Mouse (Mus musculus) cortical plate, adult 2 months (tissue): ENCODE data around the gene Kirrel3. TPM values are rescaled to one million over a fixed set of nuclear protein-coding genes. Genes with fewer than 3 reads are reported as not detected.

Experiments used
- H3K27ac ChIP-seq: fragments of 200-500 bp; 2 replicates; pipeline ENCODE4 v1.5.1; 2012; ENCODE audit warnings: low read length, control low read depth, inconsistent platforms; ENCODE audit not compliant: insufficient read depth
- H3K4me1 ChIP-seq: fragments of 200-500 bp; 2 replicates; pipeline ENCODE4 v1.6.1; 2011; ENCODE audit warnings: low read length; ENCODE audit not compliant: control insufficient read depth, insufficient read depth
- H3K4me3 ChIP-seq: fragments of 200-500 bp; 2 replicates; pipeline ENCODE4 v1.5.1; 2011; ENCODE audit warnings: mild to moderate bottlenecking, low read length, control low read depth; ENCODE audit not compliant: insufficient read depth
- CTCF ChIP-seq: fragments of 200-500 bp; IDR thresholded peaks from 2 replicates; pipeline ENCODE4 v1.5.1; 2011; ENCODE audit warnings: mild to moderate bottlenecking, control low read depth, low read length; ENCODE audit not compliant: insufficient read depth; ENCODE audit errors: extremely low read depth
- POLR2A ChIP-seq: fragments of 200-500 bp; IDR thresholded peaks from 2 replicates; pipeline ENCODE4 v1.6.1; 2011; ENCODE audit warnings: mild to moderate bottlenecking, low read length, control low read depth; ENCODE audit not compliant: insufficient read depth; ENCODE audit errors: extremely low read depth
- polyA plus RNA-seq: library from polyadenylated mRNA; depleted of rRNA; stranded (reverse); fragments of >200 nt; gene quantifications from 2 replicates; pipeline ENCODE4 v1.2.3, GENCODE M21; 2012

Gene Kirrel3
- polyA plus RNA-seq, 1 experiment = 23.1 TPM

DNA sequence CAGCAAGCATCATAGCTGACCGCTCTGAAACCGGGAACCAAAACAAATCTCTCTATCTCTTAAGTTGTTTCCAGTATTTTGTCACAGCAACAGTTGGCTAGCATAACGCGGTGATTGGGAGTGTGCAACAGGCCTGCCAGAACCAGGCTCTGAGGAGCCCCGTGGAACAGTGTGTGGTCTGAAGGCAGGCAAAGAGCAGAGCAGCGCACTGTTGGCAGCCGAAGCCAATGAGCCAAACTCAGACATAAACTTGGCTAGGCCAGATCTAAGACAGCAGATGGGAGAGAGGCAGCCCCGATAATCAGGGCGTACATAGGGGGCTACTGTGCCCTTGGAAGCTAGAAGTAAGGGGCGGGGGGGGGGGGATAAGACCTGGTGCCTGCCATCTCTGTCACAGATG lies 372.4 kb downstream of the Kirrel3 start:
- TF ChIP-seq CTCF (no peak), POLR2A (no peak)
- no peaks in the 10 kb centered on the region for H3K4me1 ChIP-seq

DNA sequence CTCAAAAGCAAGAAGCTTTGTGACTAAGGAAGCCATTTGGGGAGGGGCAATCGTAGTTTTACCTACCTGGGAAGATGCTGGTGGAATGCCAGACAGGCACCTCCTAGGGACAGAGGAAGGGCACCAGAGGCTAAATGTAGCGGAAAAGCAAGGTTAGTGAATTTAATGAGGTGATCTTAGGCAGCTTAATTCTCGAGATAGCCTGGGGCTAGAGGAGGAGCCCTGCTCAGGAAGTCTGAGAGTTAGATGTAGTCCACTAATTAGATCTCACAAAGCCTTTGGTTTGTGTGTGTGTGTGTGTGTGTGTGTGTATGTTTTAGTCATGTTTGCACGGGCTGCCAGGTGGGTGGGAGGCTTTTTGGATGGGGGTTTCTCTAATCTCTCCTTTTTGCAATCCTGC lies 375.2 kb downstream of the Kirrel3 start:
- TF ChIP-seq POLR2A (no peak), CTCF (no peak)
- H3K27ac ChIP-seq = no peak overlapping the region
- no peaks in the 10 kb centered on the region for H3K4me1 ChIP-seq
- H3K4me3 ChIP-seq = no peak overlapping the region

More for the DNA sequence above, 372.4 kb downstream of the Kirrel3 start:
- Histone ChIP-seq H3K27ac (no peak overlapping the region), H3K4me3 (no peak overlapping the region)

DNA sequence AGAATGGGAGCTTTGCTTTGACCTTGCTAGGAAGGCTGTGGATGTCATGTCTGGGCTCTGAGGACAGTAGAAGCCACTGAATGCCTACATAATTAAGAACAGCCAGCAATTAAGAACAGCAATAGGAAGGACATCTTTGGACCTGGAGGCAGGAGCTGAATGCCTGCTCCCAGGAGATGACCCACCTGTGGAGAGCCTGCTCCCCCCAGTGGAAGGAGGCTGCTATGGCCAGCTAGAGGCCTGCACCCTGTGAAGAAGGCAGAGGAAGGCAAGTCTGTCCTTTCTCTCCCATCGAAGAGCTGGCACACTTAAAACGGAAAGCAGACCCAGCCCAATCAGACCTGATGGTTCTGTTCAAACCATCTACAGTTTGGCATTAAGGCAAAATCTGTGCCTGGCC lies 376.1 kb downstream of the Kirrel3 start:
- TF ChIP-seq CTCF = peak; percentile 85
- TF ChIP-seq POLR2A = no peak
- H3K27ac ChIP-seq = no peak overlapping the region
- H3K4me3 ChIP-seq = no peak overlapping the region
- no peaks in the 10 kb centered on the region for H3K4me1 ChIP-seq

DNA sequence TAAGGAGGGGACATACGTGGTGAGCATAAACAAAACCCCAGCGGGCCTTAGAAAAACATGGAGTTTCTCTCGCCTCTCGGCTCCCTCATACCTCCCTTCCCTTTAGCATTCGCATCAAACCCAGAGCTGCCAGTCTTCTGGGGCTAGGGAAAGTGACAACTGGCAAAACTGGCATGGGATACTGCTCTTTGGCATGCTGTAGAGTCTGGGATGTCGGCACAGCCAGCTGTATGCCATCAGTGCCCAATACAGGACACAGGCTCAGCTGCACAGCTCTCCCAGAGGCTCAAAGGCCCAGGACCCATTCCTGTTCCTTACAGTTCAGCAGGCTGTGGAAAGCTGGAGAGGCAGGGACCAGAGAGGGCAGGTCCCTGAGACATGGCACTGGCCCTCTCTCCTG lies 379.9 kb downstream of the Kirrel3 start:
- TF ChIP-seq POLR2A (no peak), CTCF (no peak)
- peaks cover 2% of the 10 kb centered on the region; the same call in 1 of the 2 replicates for H3K4me1 ChIP-seq
- no peak overlapping the region for H3K27ac ChIP-seq
- H3K4me3 ChIP-seq = no peak overlapping the region

DNA sequence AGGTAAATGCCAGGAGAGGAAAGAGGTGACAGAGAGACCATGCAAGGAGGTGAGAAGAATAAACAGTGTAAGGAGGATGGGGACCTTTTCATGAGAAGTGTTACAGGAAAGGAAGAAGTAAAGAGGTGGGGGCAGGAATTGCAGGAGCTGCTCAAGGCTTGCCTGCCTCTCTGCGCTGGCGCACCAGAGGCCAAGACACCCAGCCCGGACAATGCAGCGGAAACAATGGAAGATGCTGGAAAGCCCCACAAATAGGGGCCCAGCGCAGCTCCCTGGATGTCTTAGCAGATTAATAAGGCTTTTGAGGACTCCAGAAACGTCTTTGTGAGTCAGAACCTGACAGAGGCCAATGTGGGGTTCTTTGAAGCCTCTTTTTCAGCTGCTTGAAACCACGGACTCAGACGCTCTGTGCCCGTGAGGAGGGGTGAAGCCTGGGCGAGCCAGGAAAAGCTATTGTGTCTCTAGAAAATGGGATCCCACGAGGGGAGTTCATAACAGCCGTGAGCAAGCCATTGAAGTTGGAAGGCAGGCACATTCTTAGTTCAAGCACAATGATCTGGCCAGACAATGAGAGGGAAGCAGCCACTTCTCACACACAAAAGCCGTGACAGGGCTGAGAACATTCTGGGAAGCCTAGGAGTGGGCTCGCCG lies 385.7 kb downstream of the Kirrel3 start:
- peaks cover 2% of the 10 kb centered on the region; the same call in 1 of the 2 replicates for H3K4me1 ChIP-seq

DNA sequence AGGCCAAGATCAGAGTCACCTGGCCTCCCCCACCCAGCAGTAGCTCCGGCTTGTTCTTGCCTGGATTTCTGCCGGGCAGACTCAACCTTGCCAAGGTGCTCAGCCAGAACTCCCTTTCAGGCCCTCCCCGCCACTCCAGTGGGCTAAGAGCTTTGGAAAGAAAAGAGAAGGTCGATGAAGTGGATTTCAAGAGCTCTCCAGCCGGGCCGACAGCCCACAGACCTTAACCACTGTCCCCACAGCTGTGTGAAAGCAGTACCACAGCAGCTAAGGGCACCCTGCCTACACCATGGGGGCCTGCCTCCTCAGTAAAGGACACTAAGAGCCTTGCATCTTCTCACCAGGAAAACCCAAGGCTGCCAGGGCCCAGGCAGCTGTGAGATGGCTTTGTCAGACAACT lies 389.5 kb downstream of the Kirrel3 start:
- Histone ChIP-seq H3K4me3 (no peak overlapping the region), H3K27ac (no peak overlapping the region), H3K4me1 (no peaks in the 10 kb centered on the region)
- TF ChIP-seq POLR2A (no peak), CTCF (no peak)

More for the DNA sequence above, 385.7 kb downstream of the Kirrel3 start:
- TF ChIP-seq CTCF (no peak), POLR2A (no peak)
- no peak overlapping the region for H3K27ac ChIP-seq
- no peak overlapping the region for H3K4me3 ChIP-seq

DNA sequence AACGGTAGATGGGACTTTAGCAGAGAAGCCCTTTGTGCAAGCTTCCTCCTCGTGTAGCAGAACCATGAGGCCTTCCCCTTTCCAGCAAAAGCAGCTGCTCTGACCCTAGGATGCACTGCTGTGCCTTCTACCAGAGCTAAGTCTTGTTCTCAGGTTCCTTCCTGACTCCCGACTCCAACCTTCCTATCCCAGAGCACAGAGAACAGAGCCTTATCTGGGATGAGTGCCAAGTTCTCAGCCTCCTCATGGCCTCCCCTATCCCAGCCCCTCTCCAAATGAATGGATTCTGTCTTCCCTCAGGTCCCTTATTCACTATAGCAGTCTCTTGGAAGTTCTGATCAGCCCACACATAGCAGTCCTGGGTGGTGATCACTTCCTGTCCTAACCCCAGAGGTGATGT lies 391.5 kb downstream of the Kirrel3 start:
- TF ChIP-seq POLR2A = no peak
- no peak for TF ChIP-seq CTCF
- H3K4me1 ChIP-seq = no peaks in the 10 kb centered on the region
- H3K4me3 ChIP-seq = no peak overlapping the region
- no peak overlapping the region for H3K27ac ChIP-seq

DNA sequence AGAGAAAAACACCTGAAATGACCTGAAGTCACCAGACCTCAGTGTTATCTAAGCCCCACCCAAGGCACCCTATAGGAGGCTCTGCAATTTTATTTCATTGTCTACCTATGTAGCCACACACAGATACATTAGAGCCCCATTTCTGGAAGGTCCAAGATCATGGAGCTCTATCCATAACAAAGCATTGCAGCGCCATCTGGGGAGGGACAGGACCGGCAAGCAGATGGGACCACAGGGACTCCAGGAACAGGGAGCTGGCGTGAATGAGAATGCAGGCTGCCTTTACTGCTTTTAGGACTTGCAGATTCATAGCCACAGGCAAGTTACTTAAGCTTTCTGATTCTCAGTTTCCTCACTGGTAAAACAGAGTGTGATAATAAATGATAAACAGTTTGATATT lies 392.1 kb downstream of the Kirrel3 start:
- Histone ChIP-seq H3K27ac (no peak overlapping the region), H3K4me3 (no peak overlapping the region), H3K4me1 (no peaks in the 10 kb centered on the region)
- no peak for TF ChIP-seq POLR2A
- TF ChIP-seq CTCF = no peak

DNA sequence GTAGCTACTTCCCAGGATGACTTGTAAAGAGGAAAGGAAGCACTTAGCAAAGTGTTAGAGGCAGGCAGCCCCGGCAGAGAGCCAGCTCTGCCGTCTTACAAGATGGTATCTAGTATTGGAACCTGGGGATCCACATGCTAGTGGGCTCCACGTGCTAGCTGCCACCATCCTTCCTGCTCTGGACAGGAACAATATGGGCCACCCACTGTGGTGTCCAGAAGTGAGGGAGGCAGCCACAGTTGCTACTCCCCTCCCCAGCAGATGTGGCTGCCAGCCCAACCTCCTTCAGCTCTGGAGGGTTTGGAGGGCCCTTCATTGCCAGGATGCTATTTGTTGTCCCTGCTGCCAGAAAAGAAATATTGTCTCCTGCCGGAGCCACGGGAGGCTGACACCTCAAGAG lies 396.1 kb downstream of the Kirrel3 start:
- H3K4me3 ChIP-seq = no peak overlapping the region
- TF ChIP-seq CTCF (no peak), POLR2A (no peak)
- no peak overlapping the region for H3K27ac ChIP-seq
- H3K4me1 ChIP-seq = 0 out of 2 replicates have a peak, but pooled peaks cover 1% of the 10 kb centered on the region

DNA sequence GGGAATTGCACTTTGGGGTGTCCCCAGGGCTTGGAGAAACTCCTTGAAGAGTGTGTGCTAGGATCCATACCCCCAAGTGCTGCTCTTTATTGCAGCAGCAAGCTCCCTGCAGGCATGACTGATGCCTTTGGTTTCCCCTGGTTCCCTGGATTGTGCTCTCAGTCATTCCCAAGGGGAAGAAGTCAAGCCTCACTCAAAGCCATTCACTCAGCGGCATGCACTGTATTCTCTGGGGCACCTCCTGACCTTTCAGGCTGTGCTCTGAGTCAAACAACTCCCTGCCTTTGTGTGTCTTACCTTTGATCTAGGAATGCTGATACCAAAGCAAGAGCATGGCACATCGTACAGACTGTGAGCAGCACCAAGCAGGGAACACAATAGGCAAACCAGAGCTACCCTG lies 396.5 kb downstream of the Kirrel3 start:
- no peak overlapping the region for H3K4me3 ChIP-seq
- H3K4me1 ChIP-seq = 0 out of 2 replicates have a peak, but pooled peaks cover 1% of the 10 kb centered on the region
- H3K27ac ChIP-seq = no peak overlapping the region
- no peak for TF ChIP-seq POLR2A

DNA sequence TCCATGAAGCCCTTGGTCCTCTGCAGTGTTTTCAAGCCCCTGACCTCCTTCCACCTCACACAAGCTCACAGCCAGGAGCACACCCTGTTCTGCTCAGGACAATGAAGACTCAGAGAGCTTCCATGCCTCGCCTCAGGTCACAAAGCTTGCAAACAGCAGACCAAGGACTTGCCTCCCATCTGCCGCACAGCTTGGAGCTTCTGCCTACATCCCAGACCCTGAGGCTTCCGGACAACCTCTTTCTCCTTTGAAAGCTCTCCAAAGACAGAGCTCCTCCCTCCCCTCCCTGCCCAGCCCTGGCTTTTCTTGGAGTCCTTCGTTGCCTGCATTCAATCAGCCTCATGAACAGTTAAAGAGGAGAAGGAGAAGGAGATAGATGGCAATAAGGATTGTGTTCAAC lies 397.4 kb downstream of the Kirrel3 start:
- H3K27ac ChIP-seq = no peak overlapping the region
- TF ChIP-seq POLR2A (no peak), CTCF (no peak)
- H3K4me1 ChIP-seq = peaks cover 6% of the 10 kb centered on the region
- H3K4me3 ChIP-seq = no peak overlapping the region

DNA sequence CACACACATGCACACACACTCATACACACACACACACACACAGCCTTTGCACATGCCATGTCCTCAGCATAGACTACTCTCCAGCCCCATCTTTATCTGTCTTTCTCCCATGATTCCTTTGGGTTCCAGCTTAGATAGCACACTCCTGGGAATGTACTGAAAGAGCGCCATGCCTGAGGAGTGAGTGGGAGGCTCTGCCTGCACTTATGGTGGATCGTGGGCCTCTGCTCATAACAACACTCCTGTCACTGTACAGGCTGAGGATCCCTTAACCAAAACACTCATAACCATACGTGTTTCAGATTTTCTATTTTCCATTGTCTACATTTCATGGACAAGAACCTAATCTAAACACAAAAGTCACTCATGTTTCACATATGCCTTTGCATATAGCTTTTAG lies 398.6 kb downstream of the Kirrel3 start:
- Histone ChIP-seq H3K27ac (no peak overlapping the region), H3K4me3 (no peak overlapping the region), H3K4me1 (peaks cover 8% of the 10 kb centered on the region)
- TF ChIP-seq CTCF (no peak), POLR2A (no peak)
